Mouse (Mus musculus) right cerebral cortex, adult 2 months (tissue): Measurements from ENCODE around the gene Psmd2.
A peak's percentile ranks its signal among the peaks of the same experiment; 100 is the strongest.

ENCODE experiments used
- DNase-seq, 2 experiments: peaks; one replicate each; pipeline ENCODE4 v3.0.0; 2021 to 2022; ENCODE audit warnings: low spot score in 2 of 2

The Psmd2 gene

GRCm38 (mm10) chr16:20701729-20702521 is 50.5 kb downstream of the Psmd2 start:
- DNase-seq: no peak

- peak; percentile 65 to 67 for DNase-seq
Measured at GRCm38 (mm10) chr16:20702522-20702893, 51.1 kb downstream of the Psmd2 start.

GRCm38 (mm10) chr16:20703071-20703470 is 51.6 kb downstream of the Psmd2 start:
- no peak for DNase-seq

GRCm38 (mm10) chr16:20703699-20704400 is 52.4 kb downstream of the Psmd2 start:
- DNase-seq: no peak

GRCm38 (mm10) chr16:20705786-20706185 is 54.3 kb downstream of the Psmd2 start:
- DNase-seq: no peak

GRCm38 (mm10) chr16:20706407-20707055 is 55.1 kb downstream of the Psmd2 start:
- DNase-seq: peak in 1 of 2 experiments; percentile 28

- no peak for DNase-seq
Measured at GRCm38 (mm10) chr16:20708220-20708938, 56.9 kb downstream of the Psmd2 start.

GRCm38 (mm10) chr16:20708939-20709734 is 57.7 kb downstream of the Psmd2 start:
- DNase-seq: peak; percentile 40 to 53

- DNase-seq: peak in 1 of 2 experiments; percentile 24
Measured at GRCm38 (mm10) chr16:20710370-20710769, 58.9 kb downstream of the Psmd2 start.

- DNase-seq: no peak
Measured at GRCm38 (mm10) chr16:20710810-20711209, 59.4 kb downstream of the Psmd2 start.

GRCm38 (mm10) chr16:20712190-20712589 is 60.7 kb downstream of the Psmd2 start:
- no peak for DNase-seq

GRCm38 (mm10) chr16:20712889-20713288 is 61.4 kb downstream of the Psmd2 start:
- no peak for DNase-seq
